Mouse (Mus musculus): ENCODE measurements at regions not wholly inside any gene's neighbourhood (a gene's known extent, or its start where the extent isn't known, plus 50 kb on each side); places are given as distances from the start of the nearest gene placed in this dataset.

DNA sequence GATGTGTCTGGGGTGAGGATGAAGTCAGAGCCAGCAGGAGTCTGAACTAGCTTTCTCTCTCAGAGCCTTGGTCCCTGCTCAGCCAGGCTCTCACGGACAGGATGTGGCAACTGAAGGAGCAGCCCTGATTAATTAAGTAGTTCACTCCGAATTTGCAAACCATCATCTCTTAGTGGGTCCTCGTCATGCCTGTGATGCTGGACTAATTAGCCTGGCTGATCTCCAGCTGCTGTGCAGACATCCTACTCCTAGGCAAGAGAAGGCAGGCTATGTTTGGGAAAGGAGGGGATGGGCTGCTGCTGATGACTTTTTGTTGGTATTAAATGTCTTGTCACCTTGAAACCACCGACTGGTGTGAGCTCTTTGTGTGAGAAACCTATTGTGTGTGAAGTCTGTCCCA, 487.1 kb downstream of the Med13l start:
- TF ChIP-seq E2F4 (IDR thresholded peaks at IDR 0.05; ENCODE audit: insufficient read depth): no peak
- no peak for TF ChIP-seq CEBPB (IDR thresholded peaks at IDR 0.05; ENCODE audit: insufficient read depth, poor library complexity, severe bottlenecking)
